Mouse (Mus musculus) C2C12 (cell line): ENCODE measurements at regions not wholly inside any gene's neighbourhood (a gene's known extent, or its start where the extent isn't known, plus 50 kb on each side); places are given as distances from the start of the nearest gene placed in this dataset.

ENCODE experiments used
- CTCF ChIP-seq: IDR thresholded peaks from one replicate; pipeline ENCODE4 v1.5.1; 2011; ENCODE audit not compliant: control insufficient read depth, insufficient read depth, insufficient read length
- USF1 ChIP-seq: IDR thresholded peaks from one replicate; pipeline ENCODE4 v1.6.1; 2011; ENCODE audit warnings: low read depth, mild to moderate bottlenecking, control low read depth, moderate library complexity

DNA sequence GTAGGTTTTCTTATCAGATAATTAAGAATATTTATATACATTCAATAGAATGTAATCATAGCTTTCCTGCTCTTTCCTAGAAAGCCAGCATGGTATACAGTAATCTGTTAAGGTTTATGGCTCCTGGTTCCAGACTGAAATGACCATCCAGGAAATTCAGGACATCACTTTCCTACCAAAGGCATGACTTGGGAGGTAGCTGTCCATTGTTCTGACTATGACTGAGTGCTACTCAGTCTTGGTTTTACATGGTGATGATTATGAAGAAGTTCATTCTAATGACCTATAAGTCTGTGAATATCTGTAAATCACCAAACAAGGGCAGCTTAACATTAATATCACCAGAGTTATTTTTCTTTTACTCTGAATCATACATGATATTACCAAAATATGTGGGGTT, 191.4 kb upstream of the Mbnl1 start:
- TF ChIP-seq USF1 (no peak), CTCF (no peak)
